Mouse (Mus musculus) lung, adult 2 months (tissue): ENCODE data around the gene Lrrtm3.

ENCODE experiments used
- CTCF ChIP-seq: fragments of 200-500 bp; IDR thresholded peaks from 2 replicates; pipeline ENCODE4 v1.5.1; 2011; ENCODE audit warnings: mild to moderate bottlenecking, low read length, control low read depth; ENCODE audit not compliant: insufficient read depth
- POLR2A ChIP-seq: fragments of 200-500 bp; IDR thresholded peaks from 2 replicates; pipeline ENCODE4 v1.6.1; 2011; ENCODE audit warnings: low read depth, mild to moderate bottlenecking, control low read depth, low read length, borderline replicate concordance; ENCODE audit errors: extremely low read depth

GRCm38 (mm10) chr10:64088774-64089460 is 1.2 kb downstream of the Lrrtm3 start:
- no peak for TF ChIP-seq CTCF
- no peak for TF ChIP-seq POLR2A
